Mouse (Mus musculus) monocyte, adult 2 months (primary cell): ENCODE measurements around the gene Inhbb.

Experiments used
- DNase-seq, 2 experiments: peaks; one replicate each; pipeline ENCODE4 v3.0.0; 2022; ENCODE audit warnings: low spot score in 2 of 2, low read depth in 1 of 2

Inhbb gene

GRCm38 (mm10) chr1:119420189-119420983 is 1.7 kb downstream of the Inhbb start:
- no peak for DNase-seq

- DNase-seq: no peak
Observed at GRCm38 (mm10) chr1:119419151-119420105, 2.6 kb downstream of the Inhbb start.

DNA sequence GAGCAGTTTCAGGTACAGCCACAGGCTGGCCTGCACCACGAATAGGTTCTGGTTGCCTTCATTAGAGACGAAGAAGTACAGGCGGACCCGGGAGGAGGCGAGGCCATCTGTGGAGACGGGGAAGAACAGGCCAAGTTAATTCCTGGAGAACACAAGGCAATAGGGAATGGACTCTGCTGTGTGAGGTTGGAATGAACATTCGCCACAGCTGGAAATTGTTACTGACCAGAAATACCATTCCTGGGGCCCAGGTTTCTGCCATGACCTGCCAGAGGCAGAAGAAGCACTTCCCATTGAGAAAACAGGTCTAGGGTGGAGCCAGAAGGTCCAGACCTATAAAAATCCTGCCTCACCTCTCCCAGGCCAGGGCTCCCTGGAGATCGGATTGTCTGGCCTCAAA is 4.1 kb downstream of the Inhbb start:
- no peak for DNase-seq

- DNase-seq: no peak
Observed at GRCm38 (mm10) chr1:119417542-119417941, 4.5 kb downstream of the Inhbb start.

GRCm38 (mm10) chr1:119416610-119417009 is 5.4 kb downstream of the Inhbb start:
- no peak for DNase-seq

GRCm38 (mm10) chr1:119416177-119416576 is 5.9 kb downstream of the Inhbb start:
- DNase-seq: no peak

DNA sequence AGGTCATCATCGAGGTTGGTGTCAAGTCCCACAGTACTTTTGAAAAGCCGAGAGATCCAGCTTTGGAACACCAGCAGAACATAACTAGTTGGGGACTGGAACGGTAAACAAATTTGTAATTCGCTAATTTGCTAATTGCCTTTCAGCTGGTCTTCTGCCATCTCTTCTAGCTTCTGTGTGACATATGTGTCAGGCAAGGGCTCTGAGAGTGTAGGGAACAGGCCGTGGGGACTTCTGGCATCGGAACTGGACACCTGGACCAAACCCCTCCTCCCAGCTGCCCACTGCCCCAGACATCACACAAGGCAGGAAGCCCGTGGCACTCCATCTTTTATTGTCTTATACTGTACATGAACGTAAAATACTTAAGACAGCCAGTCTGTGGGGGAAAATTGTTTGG is 6.9 kb downstream of the Inhbb start:
- no peak for DNase-seq

DNA sequence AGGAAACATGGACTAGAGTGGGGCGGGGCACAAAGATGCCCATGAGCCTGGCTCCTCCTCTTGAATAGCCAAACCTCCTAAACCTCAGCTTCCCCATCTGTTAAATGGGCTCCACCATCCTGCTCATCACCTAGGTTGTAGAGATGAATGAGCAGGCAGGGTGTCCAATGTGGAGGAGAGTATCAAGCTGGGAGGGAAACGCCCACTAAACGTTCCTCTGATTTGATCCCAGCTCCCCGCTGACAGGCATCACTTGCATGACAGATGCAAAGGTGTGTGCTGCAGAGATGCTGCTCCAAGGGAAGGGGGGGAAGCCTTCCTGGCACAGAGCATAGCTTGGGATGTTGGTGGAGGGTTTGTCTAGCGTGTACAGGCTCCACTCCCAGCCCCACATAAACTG is 11.4 kb downstream of the Inhbb start:
- no peak for DNase-seq

GRCm38 (mm10) chr1:119409599-119410168 is 12.4 kb downstream of the Inhbb start:
- DNase-seq: no peak

GRCm38 (mm10) chr1:119409106-119409505 is 12.9 kb downstream of the Inhbb start:
- no peak for DNase-seq

GRCm38 (mm10) chr1:119407691-119408315 is 14.2 kb downstream of the Inhbb start:
- DNase-seq: no peak

DNA sequence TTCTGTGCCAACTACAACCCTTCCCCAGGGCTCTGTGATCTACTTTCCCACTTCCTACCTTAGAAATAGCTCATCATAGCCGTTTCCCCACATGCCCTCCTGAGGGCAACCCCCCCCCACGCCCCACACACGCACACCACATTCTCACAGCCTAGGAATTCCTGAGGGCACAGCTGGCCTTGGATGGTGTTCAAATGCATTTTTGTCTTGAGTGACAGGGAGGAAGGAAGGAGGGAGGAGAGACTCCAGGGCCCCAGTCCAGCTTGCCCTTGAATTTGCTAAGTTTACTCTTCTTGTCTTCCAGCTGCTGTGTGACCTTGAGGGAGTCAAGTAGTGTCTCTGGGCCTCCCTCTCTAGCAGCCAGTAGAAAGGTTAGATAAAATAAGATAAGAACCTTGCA is 17.2 kb downstream of the Inhbb start:
- DNase-seq: no peak

DNA sequence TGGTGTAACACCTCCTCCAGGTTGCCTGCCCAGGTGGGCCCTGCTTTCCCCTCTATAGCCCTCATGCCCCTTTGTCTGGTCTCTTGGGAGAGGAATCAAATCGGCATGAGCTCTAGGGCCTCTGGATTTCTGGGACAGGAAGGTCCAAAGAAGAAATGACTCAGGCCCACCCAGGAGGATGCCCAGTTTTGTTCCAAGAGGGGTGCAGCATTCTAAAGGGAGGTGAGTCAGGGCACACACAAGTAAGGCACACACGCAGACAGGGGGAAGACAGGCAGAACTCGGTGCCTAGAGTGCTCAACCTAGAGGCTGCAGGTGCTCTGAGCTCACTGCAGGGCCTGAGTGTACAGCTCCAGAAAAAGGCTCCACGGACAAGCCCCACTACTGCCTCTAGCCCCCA is 17.7 kb downstream of the Inhbb start:
- DNase-seq: no peak

- DNase-seq: no peak
Observed at GRCm38 (mm10) chr1:119401249-119401648, 20.8 kb downstream of the Inhbb start.

- DNase-seq: no peak
Observed at GRCm38 (mm10) chr1:119398640-119399039, 23.4 kb downstream of the Inhbb start.

- no peak for DNase-seq
Observed at GRCm38 (mm10) chr1:119397839-119398238, 24.2 kb downstream of the Inhbb start.

DNA sequence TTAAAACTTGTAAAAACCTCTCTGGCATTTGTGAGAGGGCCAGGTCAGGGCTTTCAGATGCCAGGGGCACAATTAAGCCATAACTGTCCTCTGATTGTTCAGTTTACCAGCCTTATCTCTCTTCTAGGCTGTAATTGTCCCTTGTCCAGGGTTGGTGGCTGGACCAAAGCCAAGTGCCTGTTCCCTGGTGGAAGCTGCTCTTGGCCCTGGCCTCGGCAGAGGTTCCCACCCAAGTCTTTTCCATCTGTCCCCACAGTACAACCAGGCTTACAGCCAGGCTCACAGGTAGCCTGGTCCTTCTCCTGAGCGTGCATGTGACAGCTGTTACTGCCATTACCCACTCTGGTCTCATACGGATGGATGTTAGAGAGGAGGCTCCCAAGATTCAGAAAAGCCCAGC is 30.7 kb downstream of the Inhbb start:
- no peak for DNase-seq

GRCm38 (mm10) chr1:119390676-119391075 is 31.4 kb downstream of the Inhbb start:
- no peak for DNase-seq

DNA sequence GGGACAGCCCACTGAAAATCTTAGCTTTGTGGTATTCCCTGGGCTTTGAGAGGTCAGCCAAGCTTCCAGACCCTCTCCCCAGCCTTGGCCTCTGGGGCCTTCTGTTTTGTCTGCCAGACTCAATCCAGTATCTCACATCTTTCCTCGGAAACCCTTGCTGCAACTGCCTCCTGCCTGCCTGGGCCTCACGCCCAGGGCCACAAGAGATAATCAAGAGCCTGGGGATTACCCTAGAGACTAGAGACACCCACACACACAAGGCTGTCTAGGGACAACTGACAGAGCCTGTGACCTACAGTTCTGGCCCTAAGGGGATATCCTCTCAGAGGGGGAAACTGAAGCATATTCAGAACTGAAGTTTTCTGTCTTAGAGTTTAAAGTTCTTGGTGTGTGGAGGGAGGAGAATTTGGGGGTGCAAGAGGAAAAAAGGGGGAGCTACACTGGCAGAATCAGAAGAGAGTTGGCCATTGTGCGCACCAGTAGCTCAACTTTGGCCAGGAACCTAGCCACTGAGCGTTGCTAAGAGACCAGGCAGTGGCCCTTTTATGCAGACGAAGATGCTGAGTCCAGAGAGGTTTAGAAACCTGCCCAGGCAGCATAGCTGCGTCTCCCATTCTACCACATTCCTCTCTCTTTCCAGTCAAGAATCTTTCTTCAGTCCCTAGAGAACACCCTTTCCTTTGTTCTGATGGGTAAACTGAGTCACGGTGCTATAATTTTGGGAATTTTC is 32.1 kb downstream of the Inhbb start:
- DNase-seq: no peak

DNA sequence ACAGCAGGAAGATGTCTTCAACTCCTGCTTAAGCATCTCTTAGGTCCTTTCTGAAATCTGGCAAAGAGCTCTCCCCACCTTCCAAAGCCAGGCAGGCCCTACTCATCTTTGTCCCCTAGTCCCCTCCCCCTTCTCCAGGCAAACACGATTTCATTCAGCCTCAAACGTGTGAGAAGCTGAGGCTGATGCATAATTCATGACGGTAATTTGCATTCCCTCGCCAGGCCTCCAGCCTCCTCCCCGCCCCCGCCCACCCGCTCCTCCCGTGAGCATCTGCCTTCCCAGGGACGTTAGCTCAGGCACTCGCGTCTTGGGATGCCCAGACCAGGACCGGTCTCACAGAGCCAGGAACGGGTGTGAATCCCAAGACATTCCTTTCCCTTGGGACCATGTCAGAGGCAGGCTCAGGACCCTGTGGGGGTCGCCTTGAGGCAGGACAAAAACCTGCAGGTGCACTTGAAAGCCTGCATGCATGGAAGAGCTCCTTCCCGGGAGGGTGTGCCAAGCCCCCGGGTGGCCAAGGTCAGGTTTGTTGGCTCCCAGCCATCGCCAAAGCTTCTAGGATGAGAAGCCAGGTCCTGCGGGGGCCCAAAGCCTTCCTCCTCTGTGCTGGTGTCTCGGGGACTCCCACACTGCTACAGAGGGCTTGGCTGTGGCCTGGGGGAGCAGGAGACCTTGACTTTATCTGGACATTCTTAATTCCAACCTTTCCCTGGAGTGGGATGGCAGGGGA is 33.2 kb downstream of the Inhbb start:
- no peak for DNase-seq
